Mouse (Mus musculus) left cerebral cortex, adult 11 months (tissue): ENCODE measurements around the gene Mettl7a3.
"Not testable (repeated sequence)": the region's sequence is repeated elsewhere in the genome, so short reads cannot be mapped to it uniquely, and the experiment has no call there.

Experiments
- DNase-seq: peaks from one replicate; pipeline ENCODE4 v3.0.0; 2022; ENCODE audit warnings: low spot score

The Mettl7a3 gene

DNA sequence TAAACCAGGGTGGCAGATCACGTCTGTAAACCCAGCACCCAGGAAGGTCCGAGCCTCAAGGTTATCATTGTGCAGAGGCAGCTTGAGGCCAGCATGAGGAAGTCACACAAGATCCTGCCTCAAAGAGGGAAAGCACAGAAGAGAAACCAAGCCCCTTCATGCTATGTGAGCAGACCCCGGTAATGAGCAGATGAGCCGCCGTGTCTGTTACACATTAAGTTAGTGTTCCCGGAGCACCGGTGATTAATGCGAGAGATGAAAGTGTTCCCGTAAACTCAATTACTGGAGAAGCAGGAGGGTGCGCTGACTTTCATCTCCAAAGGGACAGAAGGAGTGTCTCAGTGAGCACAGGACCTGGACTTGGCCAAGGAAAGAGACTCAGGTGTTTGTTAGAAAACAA, 5.4 kb upstream of the Mettl7a3 start:
- not testable (repeated sequence) for DNase-seq

GRCm38 (mm10) chr15:100330739-100331138, 4.0 kb upstream of the Mettl7a3 start:
- no peak for DNase-seq

GRCm38 (mm10) chr15:100332077-100332961, 2.4 kb upstream of the Mettl7a3 start:
- DNase-seq, result not testable (repeated sequence)

GRCm38 (mm10) chr15:100337328-100337727, 2.6 kb downstream of the Mettl7a3 start:
- not testable (repeated sequence) for DNase-seq

DNA sequence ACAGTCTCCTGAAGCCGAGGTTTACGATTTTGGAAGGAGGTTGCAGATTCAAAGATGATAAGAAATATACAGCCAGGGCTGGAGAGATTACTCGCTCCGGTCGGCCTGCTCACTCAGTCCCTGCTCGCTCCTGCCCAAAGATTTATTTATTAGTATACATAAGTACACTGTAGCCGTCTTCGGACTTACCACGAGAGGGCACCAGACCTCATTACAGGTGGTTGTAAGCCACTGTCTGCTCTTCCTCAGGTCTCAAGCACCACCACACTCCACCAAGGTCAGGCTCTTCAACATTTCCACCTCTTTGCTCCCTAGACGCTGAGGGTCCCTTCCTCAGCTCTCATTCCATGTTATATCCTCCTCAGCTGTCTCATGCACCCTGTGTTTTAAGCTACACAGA, 3.1 kb downstream of the Mettl7a3 start:
- not testable (repeated sequence) for DNase-seq

DNA sequence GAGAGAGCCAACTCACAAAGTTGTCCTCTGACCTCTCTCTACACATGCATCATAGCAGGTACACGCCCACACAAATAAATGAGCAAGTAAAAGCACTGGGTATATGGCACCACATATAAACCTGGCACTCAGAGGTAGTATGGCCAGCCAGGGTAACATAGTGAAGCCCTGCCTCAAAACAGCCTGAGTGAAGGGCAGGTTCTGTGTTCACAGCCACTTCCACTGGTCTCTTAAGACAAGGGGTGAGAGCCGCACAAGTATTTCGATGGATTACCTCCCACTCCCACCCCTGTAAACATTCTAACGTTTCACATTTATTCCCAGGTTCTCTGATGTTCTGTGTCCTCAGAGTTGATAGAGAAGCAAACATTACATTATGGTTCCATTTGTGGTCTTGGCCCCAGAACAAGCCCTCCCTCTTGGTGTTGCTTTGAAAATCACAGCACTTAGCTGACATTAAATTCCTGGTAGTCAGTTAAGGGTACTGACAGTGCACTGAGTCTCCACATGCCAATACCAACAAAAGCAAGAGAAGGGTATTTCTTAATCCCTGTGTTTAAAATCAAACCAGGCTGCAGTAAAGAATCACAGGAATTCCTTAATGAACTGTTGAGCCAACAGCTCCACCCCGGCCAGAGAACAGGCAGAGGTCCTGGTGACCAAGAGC, 6.7 kb downstream of the Mettl7a3 start:
- not testable (repeated sequence) for DNase-seq

GRCm38 (mm10) chr15:100345484-100345883, 10.8 kb downstream of the Mettl7a3 start:
- DNase-seq, result no peak

DNA sequence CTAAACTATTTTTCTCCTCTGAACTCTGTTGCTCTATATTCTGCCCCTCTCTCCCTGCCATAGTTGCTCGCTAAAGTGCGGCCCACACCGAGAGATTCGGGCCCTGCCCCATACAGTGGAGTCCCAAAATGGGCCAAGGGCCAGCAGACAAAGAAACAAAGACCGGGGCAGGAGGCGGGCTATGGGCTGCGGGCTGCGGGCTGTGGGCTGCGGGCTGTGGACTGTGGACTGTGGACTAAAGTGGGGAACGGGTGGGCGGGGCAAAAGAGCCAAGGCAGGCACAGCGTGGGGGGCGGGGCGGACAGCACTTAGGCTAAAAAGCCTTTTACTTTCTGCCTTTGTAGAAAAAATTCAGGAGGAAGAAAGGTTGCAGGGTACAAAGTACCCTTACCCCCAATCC, 12.0 kb downstream of the Mettl7a3 start:
- DNase-seq, result no peak

DNA sequence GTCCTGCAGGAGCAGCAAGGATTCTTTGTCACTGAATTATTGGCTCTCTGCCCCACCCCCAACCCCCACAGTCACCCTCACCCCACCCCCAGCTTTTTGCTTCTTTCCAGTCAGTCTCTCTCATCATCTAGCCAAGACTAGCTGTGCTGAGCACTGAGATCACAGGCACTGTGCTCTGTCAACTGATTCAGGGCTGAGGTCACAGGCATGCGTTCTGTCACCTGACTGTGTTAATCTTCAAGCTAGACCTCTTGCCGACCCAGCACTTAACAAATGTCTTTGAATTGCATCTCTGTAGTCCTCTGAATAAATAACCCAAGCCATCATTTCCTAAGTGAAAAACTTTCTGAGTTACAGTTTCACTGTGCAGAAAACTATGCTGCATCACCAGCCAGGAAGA, 14.8 kb downstream of the Mettl7a3 start:
- DNase-seq, result no peak

GRCm38 (mm10) chr15:100351501-100352060, 16.9 kb downstream of the Mettl7a3 start:
- DNase-seq, result no peak

DNA sequence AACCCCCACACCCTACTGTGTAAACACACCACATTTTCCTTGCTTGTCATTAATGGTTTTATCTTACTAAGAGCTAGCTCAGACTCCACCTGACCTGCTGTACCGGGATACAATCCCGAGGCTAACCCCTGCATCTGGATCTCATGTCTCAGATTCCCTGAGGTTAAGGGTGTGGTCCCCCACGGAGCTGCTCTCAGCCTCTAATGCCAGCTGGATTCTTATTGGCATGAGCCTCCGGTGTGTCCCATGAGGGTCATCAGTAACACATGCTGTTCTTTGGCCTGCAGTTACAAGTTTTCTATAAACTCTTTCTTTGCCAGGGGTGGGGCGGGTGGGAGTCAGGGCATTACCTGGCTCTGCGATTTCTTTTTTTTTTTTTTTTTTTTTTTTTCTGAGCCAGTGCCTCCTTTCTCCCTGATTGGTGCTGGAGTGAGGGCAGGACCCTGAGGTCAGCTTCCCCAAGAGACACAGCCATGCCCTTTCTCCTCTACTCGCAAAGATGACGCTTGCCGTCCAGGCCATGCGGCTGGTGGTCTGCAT, 18.1 kb downstream of the Mettl7a3 start, which contains the start of the genes Methig1 and Mettl7a2:
TSS of gene Methig1 (plus strand) at position 439 of the 540 bp plus-strand sequence.
TSS of gene Mettl7a2 (plus strand) at position 490 of the 540 bp plus-strand sequence.
- no peak for DNase-seq

GRCm38 (mm10) chr15:100353399-100353798, 18.7 kb downstream of the Mettl7a3 start:
- not testable (repeated sequence) for DNase-seq

GRCm38 (mm10) chr15:100355876-100356275, 21.1 kb downstream of the Mettl7a3 start:
- no peak for DNase-seq

GRCm38 (mm10) chr15:100364242-100364641, 29.5 kb downstream of the Mettl7a3 start, which contains the start of gene Higd1c:
Gene Higd1c, plus strand, starts transcription at chr15:100364542.
- no peak for DNase-seq

DNA sequence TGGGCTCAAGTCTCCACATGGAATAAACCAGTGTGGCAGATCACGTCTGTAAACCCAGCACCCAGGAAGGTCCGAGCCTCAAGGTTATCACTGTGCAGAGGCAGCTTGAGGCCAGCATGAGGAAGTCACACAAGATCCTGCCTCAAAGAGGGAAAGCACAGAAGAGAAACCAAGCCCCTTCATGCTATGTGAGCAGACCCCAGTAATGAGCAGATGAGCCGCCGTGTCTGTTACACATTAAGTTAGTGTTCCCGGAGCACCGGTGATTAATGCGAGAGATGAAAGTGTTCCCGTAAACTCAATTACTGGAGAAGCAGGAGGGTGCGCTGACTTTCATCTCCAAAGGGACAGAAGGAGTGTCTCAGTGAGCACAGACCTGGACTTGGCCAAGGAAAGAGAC, 31.2 kb downstream of the Mettl7a3 start:
- DNase-seq, result not testable (repeated sequence)

- DNase-seq, result no peak
Observed at GRCm38 (mm10) chr15:100367119-100367518, 32.4 kb downstream of the Mettl7a3 start.

GRCm38 (mm10) chr15:100375066-100375465, 40.3 kb downstream of the Mettl7a3 start:
- peak; percentile 55 for DNase-seq

- DNase-seq, result not testable (repeated sequence)
Observed at GRCm38 (mm10) chr15:100377847-100378505, 43.2 kb downstream of the Mettl7a3 start.

GRCm38 (mm10) chr15:100379658-100380057, 44.9 kb downstream of the Mettl7a3 start:
- no peak for DNase-seq

DNA sequence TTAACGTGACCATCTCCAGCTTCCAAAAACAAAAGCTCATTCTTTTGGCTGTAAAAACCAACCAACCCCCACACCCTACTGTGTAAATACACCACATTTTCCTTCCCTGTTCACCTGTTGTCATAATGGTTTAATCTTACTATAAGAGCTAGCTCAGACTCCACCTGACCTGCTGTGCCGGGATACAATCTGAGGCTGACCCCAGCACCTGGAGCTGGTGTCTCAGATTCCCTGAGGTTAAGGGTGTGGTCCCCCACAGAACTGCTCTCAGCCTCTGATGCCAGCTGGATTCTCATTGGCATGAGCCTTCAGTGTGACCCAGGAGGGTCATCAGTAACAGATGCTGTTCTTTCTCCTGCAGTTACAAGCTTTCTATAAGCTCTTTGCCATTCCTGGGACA, 45.4 kb downstream of the Mettl7a3 start:
- no peak for DNase-seq

GRCm38 (mm10) chr15:100385705-100386104, 51.0 kb downstream of the Mettl7a3 start:
- DNase-seq, result no peak
